Mouse (Mus musculus) cortical plate, adult 2 months (tissue): ENCODE data around the gene Armc7. TPM values are rescaled to one million over a fixed set of nuclear protein-coding genes. Genes with fewer than 3 reads are reported as not detected.
"Not testable (repeated sequence)": the region's sequence is repeated elsewhere in the genome, so short reads cannot be mapped to it uniquely, and the experiment has no call there.

Source experiments
- H3K27ac ChIP-seq: fragments of 200-500 bp; 2 replicates; pipeline ENCODE4 v1.5.1; 2012; ENCODE audit warnings: low read length, control low read depth, inconsistent platforms; ENCODE audit not compliant: insufficient read depth
- H3K4me1 ChIP-seq: fragments of 200-500 bp; 2 replicates; pipeline ENCODE4 v1.6.1; 2011; ENCODE audit warnings: low read length; ENCODE audit not compliant: control insufficient read depth, insufficient read depth
- H3K4me3 ChIP-seq: fragments of 200-500 bp; 2 replicates; pipeline ENCODE4 v1.5.1; 2011; ENCODE audit warnings: mild to moderate bottlenecking, low read length, control low read depth; ENCODE audit not compliant: insufficient read depth
- CTCF ChIP-seq: fragments of 200-500 bp; IDR thresholded peaks from 2 replicates; pipeline ENCODE4 v1.5.1; 2011; ENCODE audit warnings: mild to moderate bottlenecking, control low read depth, low read length; ENCODE audit not compliant: insufficient read depth; ENCODE audit errors: extremely low read depth
- POLR2A ChIP-seq: fragments of 200-500 bp; IDR thresholded peaks from 2 replicates; pipeline ENCODE4 v1.6.1; 2011; ENCODE audit warnings: mild to moderate bottlenecking, low read length, control low read depth; ENCODE audit not compliant: insufficient read depth; ENCODE audit errors: extremely low read depth
- polyA plus RNA-seq: library from polyadenylated mRNA; depleted of rRNA; stranded (reverse); fragments of >200 nt; gene quantifications from 2 replicates; pipeline ENCODE4 v1.2.3, GENCODE M21; 2012

Armc7 gene
- polyA plus RNA-seq, 1 experiment, result 11.7 TPM

- TF ChIP-seq POLR2A (no peak), CTCF (no peak)
- H3K4me1 ChIP-seq, result no peaks in the 10 kb centered on the region
- no peak overlapping the region for H3K27ac ChIP-seq
- no peak overlapping the region for H3K4me3 ChIP-seq
Measured at GRCm38 (mm10) chr11:115453306-115453705, 22.2 kb upstream of the Armc7 start.

DNA sequence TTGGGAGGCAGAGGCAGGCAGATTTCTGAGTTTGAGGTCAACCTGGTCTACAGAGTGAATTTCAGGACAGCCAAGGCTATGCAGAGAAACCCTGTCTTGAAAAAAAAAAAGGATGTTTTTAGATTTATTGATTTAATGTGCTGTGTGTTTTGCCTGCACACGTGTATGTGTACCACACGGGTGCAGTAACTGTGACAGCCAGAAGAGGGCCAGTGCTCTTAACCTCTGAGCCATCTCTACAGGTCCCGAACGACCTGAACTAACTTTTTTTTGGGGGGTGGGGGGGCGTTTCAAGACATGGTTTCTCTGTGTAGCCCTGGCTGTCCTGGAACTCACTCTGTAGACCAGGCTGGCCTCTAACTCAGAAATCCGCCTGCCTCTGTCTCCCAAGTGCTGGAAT lies 20.6 kb upstream of the Armc7 start:
- H3K27ac ChIP-seq, H3K4me1 ChIP-seq, H3K4me3 ChIP-seq: not testable (repeated sequence)

GRCm38 (mm10) chr11:115455619-115456018 lies 19.8 kb upstream of the Armc7 start:
- Histone ChIP-seq H3K27ac (no peak overlapping the region), H3K4me1 (no peaks in the 10 kb centered on the region), H3K4me3 (no peak overlapping the region)
- TF ChIP-seq POLR2A, result no peak
- TF ChIP-seq CTCF, result no peak

DNA sequence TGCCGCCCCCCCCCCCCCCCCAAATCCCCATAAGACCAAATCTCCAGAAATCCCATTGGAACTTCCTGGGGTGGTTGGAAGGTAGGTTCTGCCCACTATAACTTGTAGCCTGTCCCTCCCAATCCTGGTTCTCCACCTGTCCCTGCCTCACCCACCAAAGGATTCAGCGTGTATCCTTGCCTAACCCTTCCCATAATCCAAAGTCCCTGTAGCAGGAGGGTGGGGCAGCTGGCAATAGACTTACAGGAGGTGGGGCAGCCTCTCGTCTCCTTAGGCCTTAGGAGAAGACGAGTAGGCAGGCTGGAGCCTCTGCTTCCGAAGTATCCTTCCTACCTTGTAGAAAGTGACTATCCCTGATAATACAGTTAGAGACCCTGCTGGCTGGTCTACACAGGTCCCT lies 19.3 kb upstream of the Armc7 start:
- no peak overlapping the region for H3K27ac ChIP-seq
- H3K4me3 ChIP-seq, result no peak overlapping the region
- TF ChIP-seq CTCF, result no peak
- no peak for TF ChIP-seq POLR2A
- no peaks in the 10 kb centered on the region for H3K4me1 ChIP-seq

- no peak overlapping the region for H3K27ac ChIP-seq
- no peak for TF ChIP-seq CTCF
- no peak for TF ChIP-seq POLR2A
- H3K4me1 ChIP-seq, result no peaks in the 10 kb centered on the region
- no peak overlapping the region for H3K4me3 ChIP-seq
Measured at GRCm38 (mm10) chr11:115457405-115457804, 18.1 kb upstream of the Armc7 start.

- TF ChIP-seq POLR2A (no peak), CTCF (no peak)
- Histone ChIP-seq H3K4me1 (no peaks in the 10 kb centered on the region), H3K4me3 (no peak overlapping the region), H3K27ac (no peak overlapping the region)
Measured at GRCm38 (mm10) chr11:115460976-115461375, 14.5 kb upstream of the Armc7 start.

DNA sequence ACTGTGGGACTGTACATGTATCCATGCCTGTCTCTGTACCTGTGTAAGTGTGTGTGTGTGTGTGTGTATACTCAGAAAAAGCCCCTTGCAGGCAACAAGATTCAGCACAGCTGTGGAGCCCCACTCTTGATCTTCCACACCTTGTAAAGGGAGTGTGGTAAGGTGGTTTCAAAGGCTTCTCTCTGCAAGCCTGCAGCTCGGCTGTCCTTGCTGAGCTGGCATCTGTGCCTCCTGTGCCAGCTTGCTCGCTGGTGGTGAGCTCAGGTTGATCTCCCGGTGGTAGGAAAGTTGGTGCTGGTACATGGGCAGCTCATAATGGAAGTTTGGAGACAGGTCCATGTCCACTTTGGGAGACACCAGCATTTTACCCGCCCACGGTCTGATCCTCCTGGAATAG lies 13.6 kb upstream of the Armc7 start:
- Histone ChIP-seq H3K27ac (no peak overlapping the region), H3K4me1 (no peaks in the 10 kb centered on the region), H3K4me3 (no peak overlapping the region)
- TF ChIP-seq POLR2A (no peak), CTCF (no peak)

DNA sequence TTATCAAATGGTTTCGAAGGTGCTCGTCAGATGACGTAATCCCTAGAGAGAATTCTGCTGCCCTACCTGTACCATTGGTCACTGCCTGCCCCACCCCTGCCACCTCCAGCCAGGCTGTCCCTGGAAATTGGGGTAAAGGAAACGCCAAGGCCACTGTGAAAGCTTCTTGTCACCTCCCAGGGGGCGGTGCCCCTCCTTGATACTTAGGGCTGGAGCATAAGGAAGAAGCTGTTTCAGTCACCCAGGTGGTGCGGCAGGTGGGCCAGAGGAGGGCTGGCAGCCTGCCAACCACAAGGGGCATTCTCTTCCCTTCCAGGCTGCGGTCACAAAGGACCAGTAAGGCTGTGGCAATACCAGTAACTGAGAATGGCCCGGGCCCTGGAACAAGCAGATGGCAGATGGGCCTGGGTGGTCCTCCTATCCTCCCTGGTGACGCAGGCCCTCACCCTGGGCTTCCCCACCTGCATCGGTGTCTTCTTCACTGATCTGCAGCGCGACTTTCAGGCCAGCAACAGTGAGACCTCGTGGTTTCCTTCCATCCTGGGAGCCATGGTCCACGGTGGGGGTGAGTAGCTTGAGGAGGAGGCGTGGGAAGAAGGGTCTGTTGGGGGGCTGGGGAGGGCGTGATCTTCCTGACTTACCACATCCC lies 13.1 kb upstream of the Armc7 start, which contains the start of gene Slc16a5:
Gene Slc16a5 (plus strand): TSS at position 232 of the 649 bp plus-strand sequence.
- TF ChIP-seq CTCF, result no peak
- no peak for TF ChIP-seq POLR2A

GRCm38 (mm10) chr11:115463397-115463796 lies 12.1 kb upstream of the Armc7 start:
- no peak overlapping the region for H3K4me3 ChIP-seq
- TF ChIP-seq POLR2A (no peak), CTCF (no peak)
- H3K4me1 ChIP-seq, result no peaks in the 10 kb centered on the region
- H3K27ac ChIP-seq, result no peak overlapping the region

More for the DNA sequence above, 13.1 kb upstream of the Armc7 start, which contains the start of gene Slc16a5:
- no peak within 1 kb of the TSS for H3K27ac ChIP-seq
- no peak within 1 kb of the TSS for H3K4me3 ChIP-seq
- H3K4me1 ChIP-seq, result no peaks in the 10 kb centered on the region

- Histone ChIP-seq H3K27ac (no peak overlapping the region), H3K4me3 (no peak overlapping the region), H3K4me1 (no peaks in the 10 kb centered on the region)
- no peak for TF ChIP-seq POLR2A
- TF ChIP-seq CTCF, result no peak
Measured at GRCm38 (mm10) chr11:115464851-115465250, 10.6 kb upstream of the Armc7 start.

DNA sequence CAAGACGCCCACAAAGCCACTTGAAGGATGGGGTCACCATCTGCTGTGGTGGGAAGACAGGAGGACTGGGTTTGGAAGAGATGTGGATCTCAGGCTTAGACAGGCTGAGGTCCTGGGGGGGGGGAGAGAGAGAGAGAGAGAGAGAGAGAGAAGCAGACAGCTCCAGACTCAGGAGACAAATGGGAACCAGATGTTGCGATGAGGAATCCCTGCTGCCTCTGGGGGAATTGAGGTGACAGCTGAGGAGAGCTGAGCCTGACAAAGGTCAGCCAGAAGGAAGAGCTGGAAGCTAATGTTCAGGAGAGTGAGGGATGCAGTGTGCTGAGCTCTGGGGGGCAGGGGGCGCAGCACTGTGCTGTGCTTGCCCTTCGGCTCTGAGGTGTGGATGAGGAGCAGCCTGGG lies 8.2 kb upstream of the Armc7 start:
- no peak for TF ChIP-seq CTCF
- TF ChIP-seq POLR2A, result no peak
- Histone ChIP-seq H3K27ac (no peak overlapping the region), H3K4me3 (no peak overlapping the region), H3K4me1 (no peaks in the 10 kb centered on the region)
